ENCODE assay signal across 11 mouse cellular contexts in the genomic region with DNA sequence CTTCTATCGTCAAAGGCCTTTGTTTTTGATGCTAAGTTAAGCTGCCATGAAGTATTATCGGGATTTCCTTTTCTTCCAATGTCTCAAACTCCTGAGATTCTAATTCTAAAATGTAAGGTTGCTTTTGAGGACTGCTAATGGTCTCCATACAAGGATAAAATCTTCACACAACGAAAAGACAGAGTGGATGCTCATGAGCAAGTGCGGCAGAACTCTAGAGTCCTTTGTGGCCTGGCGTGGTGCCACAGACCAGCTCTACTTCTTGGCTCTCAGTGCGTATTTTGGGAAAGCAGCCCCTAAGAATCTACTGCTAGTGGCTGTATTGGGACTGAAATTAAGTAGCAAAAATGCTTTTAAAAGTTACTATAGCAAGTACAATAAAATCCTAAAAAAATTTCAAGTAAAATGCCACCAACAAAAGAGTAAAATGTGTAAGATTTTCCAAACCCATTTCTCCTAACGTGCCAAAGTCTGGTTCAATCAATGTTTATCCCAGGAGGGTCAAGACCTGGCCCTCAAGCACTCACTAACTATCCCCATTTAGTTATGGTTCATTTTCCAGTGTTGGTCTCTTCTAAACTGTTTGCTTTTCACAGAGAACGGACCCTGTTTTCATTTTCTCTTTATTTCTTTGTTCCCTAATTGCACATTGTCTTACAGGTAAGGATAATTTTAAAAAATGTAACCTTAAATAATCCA. TPM values are rescaled to one million over a fixed set of nuclear protein-coding genes. Genes with fewer than 3 reads are reported as not detected.
A peak's percentile ranks its signal among the peaks of the same experiment; 100 is the strongest.
DNase-seq lines count a peak whose midpoint lies in the region; ATAC-seq and TF ChIP-seq lines count a peak whose summit lies in the region.
"Had no signal": no experiment of that assay in that cellular context is flagged by ENCODE, and none has a peak within 500 bp of the region (broad histone marks: within the 10 kb centered on the region; RNA-seq: fewer than 3 reads in every experiment).

No protein-coding gene starts in this region.

- H3K27ac ChIP-seq in lung, embryonic 14.5 days (ENCODE audit: low read depth): no peak overlapping the region

- H3K9ac ChIP-seq in lung, embryonic 14.5 days: no peak overlapping the region

- no peak overlapping the region for H3K4me2 ChIP-seq in lung, embryonic 14.5 days

- WGBS in lung, embryonic 14.5 days: 64% methylated on average over 8 of the region's 8 CpGs

- H3K36me3 ChIP-seq in lung, embryonic 14.5 days (ENCODE audit: insufficient read depth): no peaks in the 10 kb centered on the region

- peak; percentile 26 to 54 for DNase-seq in cerebellum, postnatal 10 days
- DNase-seq in cerebellum, adult 9-11 months: no peak
- DNase-seq in lung, embryonic 14.5 days: peak; percentile 77
- no peak for DNase-seq in lung, adult 18-20 months
- DNase-seq in gastrocnemius, postnatal 10 days: peak; percentile 55
- DNase-seq in lung, postnatal 36 days: peak; percentile 17
- no peak for DNase-seq in retina, embryonic 14.5 days (ENCODE audit: low spot score)
- DNase-seq in layer of hippocampus, adult 18-20 months (ENCODE audit: low spot score in 2 of 2): no peak

- H3K27me3 ChIP-seq in lung, embryonic 14.5 days (ENCODE audit: insufficient read depth, low read length): no peaks in the 10 kb centered on the region

- H3K4me1 ChIP-seq in lung, embryonic 14.5 days (ENCODE audit: insufficient read depth): no peaks in the 10 kb centered on the region

- no peak overlapping the region for H3K4me3 ChIP-seq in lung, embryonic 14.5 days (ENCODE audit: low read depth, low read length)

- TF ChIP-seq CTCF in lung, embryonic 14.5 days (IDR thresholded peaks at IDR 0.05; ENCODE audit: low read depth): no peak

- no peak for ATAC-seq in lung, embryonic 14.5 days (ENCODE audit: insufficient read depth)
- ATAC-seq: activated CD4-positive, CD25-positive, alpha-beta regulatory T cell, adult 4 months; forebrain, embryonic 16.5 days had no signal

- H3K9me3 ChIP-seq in lung, embryonic 14.5 days (ENCODE audit: low read depth, low read length): no peaks in the 10 kb centered on the region

RNA-seq across cellular contexts. Expression of a gene that starts 2.2 kb away (rescaled TPM):
- polyA plus RNA-seq in lung, embryonic 14.5 days (2014; fragmentation: Nextera tagmentation; extraction: Ambion mirVana): 1.0 and 1.5 TPM in 2 replicates
- 1 to 10 TPM; 2.8 to 4.1 TPM for total RNA-seq in gastrocnemius, postnatal 10 days (2021)
- under 1 TPM; 0.28 to 0.42 TPM for total RNA-seq in layer of hippocampus, adult 18-20 months (2021)
- total RNA-seq: monocyte, adult 5-6 weeks had no signal

RNA-seq across cellular contexts. Expression of a gene that starts 23.4 kb away (rescaled TPM):
- 69.3 and 75.0 TPM in 2 replicates for polyA plus RNA-seq in lung, embryonic 14.5 days (2014; fragmentation: Nextera tagmentation; extraction: Ambion mirVana)
- total RNA-seq in gastrocnemius, postnatal 10 days (2021): 100 to 1,000 TPM; 115 to 119 TPM
- total RNA-seq in layer of hippocampus, adult 18-20 months (2021): 1 to 10 TPM; 5.9 to 6.5 TPM
- total RNA-seq: monocyte, adult 5-6 weeks had no signal

RNA-seq across cellular contexts. Expression of a gene that starts 40.2 kb away (rescaled TPM):
- 12.8 and 15.0 TPM in 2 replicates for polyA plus RNA-seq in lung, embryonic 14.5 days (2014; fragmentation: Nextera tagmentation; extraction: Ambion mirVana)
- 10 to 100 TPM; 70.9 to 90.6 TPM for total RNA-seq in gastrocnemius, postnatal 10 days (2021)
- under 1 TPM; 0.62 to 0.91 TPM for total RNA-seq in layer of hippocampus, adult 18-20 months (2021)
- total RNA-seq: monocyte, adult 5-6 weeks had no signal

Comparison
In these comparisons a context has a peak if more than half of its experiments do, and no peak if none do; other contexts are left out.
1. DNase-seq: peak in cerebellum, postnatal 10 days (2 of 2), lung, embryonic 14.5 days (single experiment), gastrocnemius, postnatal 10 days (single experiment) and lung, postnatal 36 days (single experiment); none in cerebellum, adult 9-11 months (single experiment), lung, adult 18-20 months (0 of 2), retina, embryonic 14.5 days (single experiment) and layer of hippocampus, adult 18-20 months (0 of 2).
2. RNA of a gene that starts 23.4 kb away (total RNA-seq): 115 to 119 TPM in gastrocnemius, postnatal 10 days; 5.9 to 6.5 TPM in layer of hippocampus, adult 18-20 months; every median in the first group is over 10 times any median in the second.
3. RNA of a gene that starts 40.2 kb away (total RNA-seq): 70.9 to 90.6 TPM in gastrocnemius, postnatal 10 days; 0.62 to 0.91 TPM in layer of hippocampus, adult 18-20 months; every median in the first group is over 10 times any median in the second.